Mouse (Mus musculus) erythroblast, adult 5-6 weeks (primary cell): Measurements from ENCODE around the gene Itpripl2. TPM values are rescaled to one million over a fixed set of nuclear protein-coding genes. Genes with fewer than 3 reads are reported as not detected.

ENCODE experiments used
- ATAC-seq: replicated peaks from 2 replicates; pipeline ENCODE4 v1.8.0; 2016; ENCODE audit warnings: moderate number of reproducible peaks, mild to moderate bottlenecking, moderate TSS enrichment, inconsistent platforms; ENCODE audit not compliant: poor library complexity, low FRiP score, severe bottlenecking
- total RNA-seq, 2 experiments: library from RNA; stranded (forward) in 1 of 2; stranded (reverse) in 1 of 2; fragments of 150-400 nt in 1 of 2; fragments of 200-764, 138-1000 nt in 1 of 2; gene quantifications; 2 replicates each; pipeline versions ENCODE4 v1.2.3 to v1.2.4; 2015 to 2017; ENCODE audit warnings: low replicate concordance in 2 of 2

Gene Itpripl2
- total RNA-seq, 2 experiments from 2014 or later = 5.0 to 5.5 TPM

DNA sequence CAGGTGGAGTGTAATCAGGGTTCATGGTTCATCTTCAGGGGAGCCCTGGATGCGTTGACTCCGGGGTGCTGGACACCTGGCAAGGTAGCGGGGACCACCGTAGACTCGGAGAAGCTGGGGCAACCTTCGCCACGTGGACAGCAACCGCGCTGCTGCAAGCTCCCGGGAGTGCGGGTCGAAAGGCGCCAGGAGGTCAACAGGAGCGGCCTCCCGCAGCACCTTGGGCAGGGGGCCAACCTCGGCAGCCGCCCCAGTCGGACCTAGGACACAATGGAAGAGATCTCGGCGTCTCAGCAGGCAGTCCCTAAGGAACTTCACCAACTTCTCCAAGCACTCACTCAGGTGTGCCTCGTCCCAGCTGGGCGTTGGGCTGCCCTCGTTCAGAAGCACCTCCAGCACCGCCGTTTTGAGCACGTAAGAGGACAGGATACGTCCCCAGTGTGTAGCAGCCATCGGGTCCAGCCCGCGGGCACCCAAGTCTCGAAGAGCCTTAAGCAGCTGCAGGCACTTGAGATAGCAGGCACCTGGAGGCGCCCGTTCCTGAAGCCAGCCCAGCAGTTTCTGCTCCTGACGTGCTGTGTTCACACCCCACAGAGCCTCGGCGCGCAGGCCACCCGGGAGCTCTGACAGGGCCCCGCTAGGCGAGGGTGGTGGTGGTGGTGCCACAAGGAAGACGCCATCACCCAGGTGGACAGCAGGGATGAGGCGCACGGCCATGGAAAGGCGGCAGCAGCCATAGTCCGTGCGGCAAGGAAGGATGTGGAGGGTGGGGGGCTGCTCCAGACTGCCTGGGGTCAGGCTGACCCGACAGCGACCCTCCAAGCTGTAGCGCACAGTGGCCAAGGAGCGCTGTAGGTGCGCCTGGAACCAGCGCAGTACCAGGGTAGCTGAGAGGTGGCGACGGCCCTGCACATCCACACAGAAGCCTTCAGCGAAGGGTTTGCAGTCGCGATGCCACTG is 1.8 kb downstream of the Itpripl2 start:
- no peak for ATAC-seq

DNA sequence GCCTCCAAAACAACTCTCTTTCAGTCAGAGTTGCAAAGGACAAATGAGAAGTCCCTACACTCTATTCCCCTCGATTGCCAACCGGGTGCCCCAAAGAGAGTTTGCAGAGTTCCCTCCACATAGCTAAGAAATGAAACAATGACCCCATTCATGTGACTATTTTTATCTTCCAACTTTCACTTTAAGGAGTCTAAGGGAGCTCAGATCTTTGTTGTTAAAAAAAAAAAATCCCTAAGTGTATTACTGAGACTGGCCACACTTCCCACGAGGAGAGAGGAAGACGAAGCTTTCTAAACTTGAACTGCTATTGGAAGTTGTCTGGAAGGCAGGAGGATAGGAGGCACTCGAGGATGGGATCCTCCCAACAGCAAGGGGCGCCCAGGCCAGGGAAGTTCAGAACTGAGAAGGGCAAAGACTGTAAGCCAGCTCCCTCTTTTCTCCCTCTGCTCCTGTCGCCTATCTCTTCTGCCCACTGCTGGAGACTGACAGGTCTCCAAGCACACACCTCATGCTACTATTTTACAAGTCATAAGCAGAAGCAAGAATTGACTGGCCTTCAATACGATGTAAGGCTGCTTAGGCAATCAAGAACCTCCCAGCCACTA is 3.6 kb downstream of the Itpripl2 start:
- no peak for ATAC-seq

- no peak for ATAC-seq
Measured at GRCm38 (mm10) chr7:118486917-118487316, 4.9 kb downstream of the Itpripl2 start.

GRCm38 (mm10) chr7:118483996-118484395 is 7.8 kb downstream of the Itpripl2 start:
- ATAC-seq = no peak

DNA sequence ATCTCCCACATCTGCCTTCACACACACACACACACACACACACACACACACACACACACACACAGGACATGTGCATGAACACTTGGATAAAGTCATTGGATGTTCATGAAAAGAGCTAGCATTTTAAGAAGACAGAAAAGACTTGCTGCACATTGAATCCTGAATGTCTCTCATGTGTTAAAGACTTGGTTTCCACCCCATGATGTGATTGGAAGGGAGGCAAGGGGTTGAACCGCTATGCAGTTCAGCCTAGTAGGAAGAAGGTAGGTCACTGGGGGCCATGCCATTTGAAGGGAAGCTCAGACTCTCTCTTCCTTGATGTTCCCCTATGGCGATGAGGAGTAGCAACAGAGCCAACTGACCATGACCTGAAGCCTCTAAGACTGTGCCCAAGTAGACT is 9.8 kb downstream of the Itpripl2 start:
- no peak for ATAC-seq

- no peak for ATAC-seq
Measured at GRCm38 (mm10) chr7:118481047-118481810, 10.5 kb downstream of the Itpripl2 start.

GRCm38 (mm10) chr7:118480160-118480709 is 11.5 kb downstream of the Itpripl2 start:
- ATAC-seq = no peak

- no peak for ATAC-seq
Measured at GRCm38 (mm10) chr7:118478835-118479312, 12.9 kb downstream of the Itpripl2 start.

DNA sequence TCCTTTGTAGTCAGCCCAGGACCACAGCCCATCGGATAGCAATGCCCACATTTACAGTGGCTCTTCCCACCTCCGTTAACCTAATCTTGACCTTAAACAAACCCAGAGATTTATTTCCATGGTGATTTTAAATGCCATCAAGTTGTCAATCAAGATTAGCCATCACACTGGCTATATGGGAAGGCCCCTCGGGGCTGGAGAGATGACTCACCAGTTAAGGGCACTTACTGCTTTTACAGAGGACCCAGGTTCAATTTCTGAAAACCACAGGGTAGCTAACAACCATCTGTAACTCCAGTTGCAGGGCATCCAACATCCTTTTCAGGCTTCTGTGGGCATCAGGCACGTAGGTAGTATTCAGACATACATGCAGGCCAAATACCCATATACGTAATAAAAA is 15.3 kb downstream of the Itpripl2 start:
- ATAC-seq = no peak

DNA sequence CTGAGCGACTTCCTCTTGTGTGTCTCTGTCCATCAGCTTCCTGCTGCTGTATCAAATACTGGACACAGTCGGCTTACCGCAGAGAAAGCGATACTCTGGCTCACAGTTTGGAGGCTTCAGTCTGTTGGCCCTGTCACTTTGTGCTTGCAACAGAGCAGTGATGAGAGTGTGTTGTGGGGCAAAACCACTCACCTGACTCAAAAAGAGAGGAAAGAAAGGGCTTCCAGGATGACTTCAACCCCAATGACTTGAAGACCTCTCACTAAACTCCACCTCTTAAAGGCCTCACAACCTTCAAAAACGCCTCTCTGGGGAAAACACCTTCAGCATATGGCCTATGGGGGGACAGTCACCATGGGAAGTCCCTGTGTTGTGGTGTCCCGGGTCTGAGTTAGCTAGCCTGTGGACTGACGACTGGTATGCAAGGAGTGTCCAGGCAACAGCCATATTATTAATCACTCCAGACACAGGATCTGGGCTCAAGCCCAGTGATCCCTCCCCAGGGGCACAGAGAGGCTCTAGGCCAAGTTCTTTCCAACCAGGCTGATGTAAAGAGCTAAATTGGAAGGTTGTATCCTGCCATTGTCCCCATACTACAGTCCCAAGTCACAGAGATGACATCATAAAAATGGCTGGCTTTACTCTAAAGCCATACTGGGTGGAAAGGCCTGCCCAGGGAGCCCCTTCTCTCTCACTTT is 16.6 kb downstream of the Itpripl2 start:
- ATAC-seq = no peak

DNA sequence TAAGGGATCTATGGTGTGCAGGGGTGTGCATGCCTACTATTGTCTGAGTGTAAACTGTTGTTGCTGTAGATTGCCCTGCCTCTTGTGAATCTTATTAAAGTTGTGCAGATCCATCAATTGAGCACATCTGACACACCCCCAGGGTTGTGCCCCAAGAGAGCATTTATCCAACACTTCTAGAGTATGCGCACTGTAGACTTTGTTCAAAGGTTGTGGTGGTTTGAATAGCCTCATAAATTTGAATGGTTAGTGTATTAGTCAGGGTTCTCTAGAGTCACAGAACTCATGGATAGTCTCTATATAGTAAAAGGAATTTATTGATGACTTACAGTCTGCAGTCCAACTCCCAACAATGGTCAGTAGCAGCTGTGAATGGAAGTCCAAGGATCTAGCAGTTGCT is 18.9 kb downstream of the Itpripl2 start:
- no peak for ATAC-seq

DNA sequence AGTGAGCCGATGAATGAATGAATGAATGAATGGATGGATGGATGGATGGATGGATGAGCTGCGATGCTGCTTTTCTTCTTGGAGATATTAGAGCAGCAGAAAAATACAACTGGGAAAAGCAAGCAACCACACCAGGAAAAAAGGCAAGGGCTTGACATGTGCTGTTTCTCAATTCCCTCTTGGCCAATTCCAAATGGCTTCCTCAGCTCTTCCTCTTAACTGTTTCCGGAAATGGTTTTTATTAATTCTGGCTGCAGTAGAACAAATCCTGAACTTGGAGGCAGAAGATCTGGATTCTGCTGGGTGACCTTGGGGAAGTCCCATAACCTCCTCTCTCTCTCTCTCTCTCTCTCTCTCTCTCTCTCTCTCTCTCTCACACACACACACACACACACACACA is 23.7 kb downstream of the Itpripl2 start:
- no peak for ATAC-seq

GRCm38 (mm10) chr7:118464432-118464831 is 27.3 kb downstream of the Itpripl2 start:
- ATAC-seq = no peak

- no peak for ATAC-seq
Measured at GRCm38 (mm10) chr7:118462818-118463762, 28.7 kb downstream of the Itpripl2 start.

DNA sequence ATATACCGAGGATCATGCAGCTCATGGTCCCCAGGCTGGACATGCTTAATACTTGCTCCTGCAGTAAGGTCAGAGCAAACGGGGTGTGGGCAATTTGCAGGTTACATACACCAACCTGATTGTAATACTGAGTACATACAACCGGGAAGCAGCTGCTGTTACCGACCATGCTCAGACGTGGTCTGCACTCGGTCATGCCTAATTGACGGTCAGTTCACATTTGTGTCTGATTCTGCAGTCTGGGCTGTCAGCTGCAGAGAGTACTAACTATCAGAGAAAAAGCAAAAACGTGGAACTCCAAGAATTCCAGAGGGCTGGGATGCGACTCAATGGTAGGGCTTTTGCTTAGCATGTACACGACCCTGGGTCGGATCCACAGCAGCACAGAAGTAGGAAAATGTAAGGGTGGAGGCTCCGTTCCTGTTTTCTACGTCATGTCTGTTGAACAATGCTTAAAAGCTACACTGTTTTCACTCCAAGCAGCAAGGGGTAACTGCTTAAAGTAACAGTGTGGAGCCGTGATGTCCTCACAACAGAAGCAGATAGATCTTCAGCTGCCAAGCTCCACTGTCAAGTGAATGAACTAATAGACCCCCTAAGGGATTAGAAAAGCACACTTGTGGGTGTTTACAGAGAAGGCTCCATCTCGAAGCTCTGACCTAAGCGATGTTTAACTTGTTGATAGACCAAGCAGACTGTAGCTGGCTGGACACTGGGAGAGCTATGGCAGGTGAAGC is 30.2 kb downstream of the Itpripl2 start:
- ATAC-seq = no peak

- no peak for ATAC-seq
Measured at GRCm38 (mm10) chr7:118453722-118454121, 38.1 kb downstream of the Itpripl2 start.

DNA sequence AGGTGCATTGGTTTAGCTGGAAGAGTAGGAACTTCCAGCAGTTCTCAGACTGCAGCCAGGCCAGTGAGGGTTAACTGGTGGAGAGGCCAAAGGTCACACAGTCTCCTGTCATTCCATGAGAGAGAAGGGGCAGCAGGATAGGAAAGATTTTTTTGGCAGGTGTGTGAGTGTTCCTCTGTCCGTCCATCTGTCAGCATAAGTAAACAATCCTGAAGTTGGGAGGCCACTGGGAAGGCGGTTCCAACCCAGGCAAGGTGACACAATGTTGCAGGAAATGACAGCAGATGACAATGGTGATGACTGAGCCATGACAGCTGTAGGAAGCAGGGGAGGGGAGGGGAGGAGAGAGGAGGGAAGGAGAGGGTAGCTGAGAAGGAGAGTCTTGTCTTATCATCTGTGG is 38.8 kb downstream of the Itpripl2 start:
- ATAC-seq = no peak
